Mouse (Mus musculus) MEL (cell line): ENCODE measurements around the gene Smyd1. TPM values are rescaled to one million over a fixed set of nuclear protein-coding genes. Genes with fewer than 3 reads are reported as not detected.

Experiments
- DNase-seq: peaks from one replicate; pipeline ENCODE4 v3.0.0; 2011; ENCODE audit warnings: low read depth, low spot score
- H3K27ac ChIP-seq: 2 replicates; pipeline ENCODE4 v1.5.1; 2012; ENCODE audit warnings: low read depth, mild to moderate bottlenecking, control low read depth, low read length, moderate library complexity; ENCODE audit not compliant: control insufficient read depth
- H3K27me3 ChIP-seq, 2 experiments: fragments of 150-350 bp in 1 of 2; sonication (generic) in 1 of 2; 2 replicates each; pipeline ENCODE4 v1.6.1; 2012; ENCODE audit warnings: low read length in 2 of 2, mild to moderate bottlenecking in 2 of 2, improper control_type of control experiment in 1 of 2, moderate library complexity in 1 of 2; ENCODE audit not compliant: insufficient read depth in 2 of 2, control insufficient read depth in 1 of 2
- H3K36me3 ChIP-seq, 2 experiments: 2 replicates each; pipeline ENCODE4 v1.6.1; 2012 to 2014; ENCODE audit warnings: low read length in 2 of 2, improper control_type of control experiment in 1 of 2, inconsistent platforms in 1 of 2, mild to moderate bottlenecking in 1 of 2; ENCODE audit not compliant: insufficient read depth in 2 of 2, control insufficient read depth in 1 of 2
- H3K4me1 ChIP-seq, 2 experiments: fragments of 150-350 bp in 1 of 2; sonication (generic) in 1 of 2; 2 replicates each; pipeline ENCODE4 v1.6.1; 2012; ENCODE audit warnings: low read length in 2 of 2, improper control_type of control experiment in 1 of 2, mild to moderate bottlenecking in 1 of 2; ENCODE audit not compliant: insufficient read depth in 2 of 2, control insufficient read depth in 1 of 2
- H3K4me3 ChIP-seq, 2 experiments: fragments of 150-350 bp in 1 of 2; sonication (generic) in 1 of 2; 2 replicates each; pipeline ENCODE4 v1.5.1; 2012; ENCODE audit warnings: low read depth in 2 of 2, low read length in 2 of 2, mild to moderate bottlenecking in 2 of 2, moderate library complexity in 2 of 2, control low read depth in 1 of 2, improper control_type of control experiment in 1 of 2; ENCODE audit not compliant: control insufficient read depth in 1 of 2, insufficient read depth in 1 of 2
- H3K79me2 ChIP-seq: 2 replicates; pipeline ENCODE4 v1.6.1; 2012; ENCODE audit warnings: mild to moderate bottlenecking, low read length, moderate library complexity; ENCODE audit not compliant: control insufficient read depth, poor library complexity, insufficient read depth
- H3K9ac ChIP-seq: 2 replicates; pipeline ENCODE4 v1.6.1; 2012; ENCODE audit warnings: low read depth, mild to moderate bottlenecking, control low read depth, low read length, moderate library complexity; ENCODE audit not compliant: control insufficient read depth, poor library complexity, severe bottlenecking
- H3K9me3 ChIP-seq: fragments of 150-350 bp; sonication (generic); replicated peaks from 2 replicates; pipeline ENCODE4 v1.6.1; 2012; ENCODE audit warnings: mild to moderate bottlenecking, low read length, improper control_type of control experiment, moderate library complexity; ENCODE audit not compliant: insufficient read depth
- ELF1 ChIP-seq: IDR thresholded peaks from 2 replicates; pipeline ENCODE4 v1.6.1; 2014; ENCODE audit warnings: low read depth, mild to moderate bottlenecking, inconsistent platforms, low read length, improper control_type of control experiment, moderate library complexity
- GABPA ChIP-seq: IDR thresholded peaks from 2 replicates; pipeline ENCODE4 v1.6.1; 2012; ENCODE audit warnings: low read depth, mild to moderate bottlenecking, inconsistent platforms, low read length, improper control_type of control experiment, moderate library complexity
- GATA1 ChIP-seq: IDR thresholded peaks from 2 replicates; pipeline ENCODE4 v1.6.1; 2011; ENCODE audit warnings: low read depth, low read length, improper control_type of control experiment
- JUND ChIP-seq: IDR thresholded peaks from 2 replicates; pipeline ENCODE4 v1.6.1; 2011; ENCODE audit warnings: low read depth, mild to moderate bottlenecking, improper control_type of control experiment, low read length
- MAFK ChIP-seq: IDR thresholded peaks from 2 replicates; pipeline ENCODE4 v1.6.1; 2011; ENCODE audit warnings: low read depth, mild to moderate bottlenecking, low read length, improper control_type of control experiment, borderline replicate concordance
- MAX ChIP-seq: IDR thresholded peaks from 2 replicates; pipeline ENCODE4 v1.6.1; 2011; ENCODE audit warnings: low read length, improper control_type of control experiment
- MAZ ChIP-seq: IDR thresholded peaks from 2 replicates; pipeline ENCODE4 v1.6.1; 2012; ENCODE audit warnings: low read depth, mild to moderate bottlenecking, inconsistent platforms, low read length, improper control_type of control experiment
- MEF2A ChIP-seq: IDR thresholded peaks from 2 replicates; pipeline ENCODE4 v1.6.1; 2014; ENCODE audit warnings: low read depth, mild to moderate bottlenecking, inconsistent platforms, low read length, improper control_type of control experiment; ENCODE audit not compliant: poor library complexity, insufficient replicate concordance, severe bottlenecking; ENCODE audit errors: extremely low read depth
- MXI1 ChIP-seq: IDR thresholded peaks from 2 replicates; pipeline ENCODE4 v1.6.1; 2011; ENCODE audit warnings: mild to moderate bottlenecking, low read depth, low read length, improper control_type of control experiment
- POLR2A ChIP-seq, 2 experiments: IDR thresholded peaks; 2 replicates each; pipeline ENCODE4 v1.6.1; 2011 to 2012; ENCODE audit warnings: low read length in 2 of 2, mild to moderate bottlenecking in 2 of 2, control low read depth in 1 of 2, improper control_type of control experiment in 1 of 2, low read depth in 1 of 2, moderate library complexity in 1 of 2; ENCODE audit not compliant: control insufficient read depth in 1 of 2, insufficient read depth in 1 of 2, poor library complexity in 1 of 2
- POLR2AphosphoS2 ChIP-seq: IDR thresholded peaks from 2 replicates; pipeline ENCODE4 v1.6.1; 2011; ENCODE audit warnings: low read length, improper control_type of control experiment
- POLR2AphosphoS5 ChIP-seq: IDR thresholded peaks from 2 replicates; pipeline ENCODE4 v1.6.1; 2012; ENCODE audit warnings: low read depth, borderline replicate concordance, mild to moderate bottlenecking, inconsistent platforms, low read length, moderate library complexity, mixed read lengths
- RAD21 ChIP-seq: IDR thresholded peaks from 2 replicates; pipeline ENCODE4 v1.6.1; 2011; ENCODE audit warnings: mild to moderate bottlenecking, low read depth, low read length, improper control_type of control experiment
- RCOR1 ChIP-seq: IDR thresholded peaks from 2 replicates; pipeline ENCODE4 v1.6.1; 2012; ENCODE audit warnings: low read depth, mild to moderate bottlenecking, inconsistent platforms, low read length, improper control_type of control experiment
- SMC3 ChIP-seq: IDR thresholded peaks from 2 replicates; pipeline ENCODE4 v1.6.1; 2011; ENCODE audit warnings: low read depth, low read length, improper control_type of control experiment
- TCF12 ChIP-seq: IDR thresholded peaks from 2 replicates; pipeline ENCODE4 v1.6.1; 2014; ENCODE audit warnings: low read depth, mild to moderate bottlenecking, inconsistent platforms, low read length, improper control_type of control experiment, moderate library complexity
- USF1 ChIP-seq: IDR thresholded peaks from 2 replicates; pipeline ENCODE4 v1.6.1; 2014; ENCODE audit warnings: low read depth, mild to moderate bottlenecking, inconsistent platforms, low read length, improper control_type of control experiment, moderate library complexity
- USF2 ChIP-seq, 2 experiments: IDR thresholded peaks; 2 replicates each; pipeline ENCODE4 v1.6.1; 2011 to 2012; ENCODE audit warnings: improper control_type of control experiment in 2 of 2, low read length in 2 of 2, borderline replicate concordance in 1 of 2, inconsistent platforms in 1 of 2, low read depth in 1 of 2, mild to moderate bottlenecking in 1 of 2; ENCODE audit not compliant: insufficient read depth in 1 of 2
- ZC3H11A ChIP-seq: IDR thresholded peaks from 2 replicates; pipeline ENCODE4 v1.6.1; 2012; ENCODE audit warnings: low read depth, mild to moderate bottlenecking, inconsistent platforms, low read length, improper control_type of control experiment
- ZKSCAN1 ChIP-seq: IDR thresholded peaks from 2 replicates; pipeline ENCODE4 v1.6.1; 2012; ENCODE audit warnings: low read depth, mild to moderate bottlenecking, inconsistent platforms, low read length, improper control_type of control experiment, moderate library complexity
- ZMIZ1 ChIP-seq: IDR thresholded peaks from 2 replicates; pipeline ENCODE4 v1.6.1; 2012; ENCODE audit warnings: low read depth, mild to moderate bottlenecking, inconsistent platforms, low read length, improper control_type of control experiment, moderate library complexity
- ZNF384 ChIP-seq: IDR thresholded peaks from 2 replicates; pipeline ENCODE4 v1.6.1; 2012; ENCODE audit warnings: low read depth, mild to moderate bottlenecking, inconsistent platforms, low read length, improper control_type of control experiment
- polyA plus RNA-seq, 2 experiments: library from polyadenylated mRNA; stranded (reverse) in 1 of 2; unstranded in 1 of 2; fragments of >175 nt in 1 of 2; fragments of >200 nt in 1 of 2; gene quantifications; 2 replicates each; pipeline versions ENCODE4 v1.2.1 to v1.2.4; 2012; ENCODE audit warnings: low replicate concordance in 2 of 2, low read depth in 1 of 2; ENCODE audit not compliant: insufficient read length in 2 of 2, insufficient read depth in 1 of 2, missing spikeins in 1 of 2
- total RNA-seq: library from RNA; depleted of rRNA; stranded (reverse); fragments of 300-350 nt; gene quantifications from 2 replicates; pipeline ENCODE4 v1.2.3, GENCODE M21; 2012

The Smyd1 gene
- total and polyA plus RNA-seq, 3 experiments: 0.19 TPM; not detected in 2

- TF ChIP-seq ZKSCAN1 (no peak), GATA1 (no peak), MAFK (no peak; the same call in 1 of the 2 replicates), MAZ (no peak), MAX (no peak), SMC3 (no peak), ZMIZ1 (no peak), RCOR1 (no peak), POLR2A (IDR thresholded peaks at IDR 0.05; ENCODE audit: control insufficient read depth in 1 of 2, insufficient read depth in 1 of 2, low read depth in 1 of 2, low read length in 2 of 2, poor library complexity in 1 of 2) (no peak), USF2 (IDR thresholded peaks at IDR 0.05; ENCODE audit: borderline replicate concordance in 1 of 2, insufficient read depth in 1 of 2, low read depth in 1 of 2, low read length in 2 of 2) (no peak), POLR2AphosphoS2 (no peak), ELF1 (no peak), TCF12 (no peak), MEF2A (no peak), RAD21 (no peak), GABPA (no peak), ZC3H11A (no peak)
- Histone ChIP-seq H3K4me3 (no peak overlapping the region), H3K9me3 (no peaks in the 10 kb centered on the region), H3K36me3 (peaks cover 0 to 23% of the 10 kb centered on the region in 2 experiments; a peak in 2 of 4 replicates), H3K9ac (no peak overlapping the region), H3K27me3 (no peaks in the 10 kb centered on the region), H3K79me2 (no peaks in the 10 kb centered on the region), H3K4me1 (peaks cover 16 to 28% of the 10 kb centered on the region in 2 experiments), H3K27ac (no peak overlapping the region)
- peak; percentile 62 for DNase-seq
Measured at GRCm38 (mm10) chr6:71258562-71258961, 63.5 kb downstream of the Smyd1 start.

GRCm38 (mm10) chr6:71257375-71257774, 64.7 kb downstream of the Smyd1 start:
- TF ChIP-seq RAD21: no peak
- TF ChIP-seq ZC3H11A: no peak
- no peak for TF ChIP-seq JUND
- TF ChIP-seq MEF2A: no peak
- TF ChIP-seq POLR2AphosphoS5: no peak
- no peak for TF ChIP-seq MXI1
- no peak for TF ChIP-seq ZNF384
- no peak for TF ChIP-seq POLR2AphosphoS2
- TF ChIP-seq TCF12: no peak
- TF ChIP-seq SMC3: no peak
- TF ChIP-seq USF1: no peak
- no peak for TF ChIP-seq USF2 (IDR thresholded peaks at IDR 0.05; ENCODE audit: borderline replicate concordance in 1 of 2, insufficient read depth in 1 of 2, low read depth in 1 of 2, low read length in 2 of 2)
- H3K27me3 ChIP-seq: no peaks in the 10 kb centered on the region
- no peaks in the 10 kb centered on the region for H3K9me3 ChIP-seq
- peaks cover 16 to 25% of the 10 kb centered on the region in 2 experiments for H3K4me1 ChIP-seq
- no peak for DNase-seq
- no peak overlapping the region for H3K4me3 ChIP-seq
- H3K9ac ChIP-seq: no peak overlapping the region
- H3K79me2 ChIP-seq: no peaks in the 10 kb centered on the region
- H3K27ac ChIP-seq: no peak overlapping the region
- H3K36me3 ChIP-seq: peaks cover 0 to 22% of the 10 kb centered on the region in 2 experiments; a peak in 2 of 4 replicates
